In genomic region chr16:31052177-31052726, GRCm38 (mm10) we compare ENCODE assay signal across 20 mouse cellular contexts. TPM values are rescaled to one million over a fixed set of nuclear protein-coding genes. Genes with fewer than 3 reads are reported as not detected.
DNase-seq lines count a peak whose midpoint lies in the region; ATAC-seq lines count a peak whose summit lies in the region.
"Had no signal": no experiment of that assay in that cellular context is flagged by ENCODE, and none has a peak within 500 bp of the region (broad histone marks: within the 10 kb centered on the region; RNA-seq: fewer than 3 reads in every experiment).

No protein-coding gene starts in this region.

- WGBS in forebrain, embryonic 10.5 days: 80% methylated on average over 7 of the region's 7 CpGs
- WGBS in forebrain, embryonic 11.5 days: 82% methylated on average over 7 of the region's 7 CpGs
- WGBS in heart, embryonic 14.5 days: 41% methylated on average over 7 of the region's 7 CpGs

- H3K9me3 ChIP-seq in forebrain, embryonic 10.5 days: no peaks in the 10 kb centered on the region
- H3K9me3 ChIP-seq in forebrain, embryonic 11.5 days (ENCODE audit: control insufficient read depth, low read length): no peaks in the 10 kb centered on the region
- H3K9me3 ChIP-seq in heart, embryonic 14.5 days (ENCODE audit: control insufficient read depth, low read length): no peaks in the 10 kb centered on the region
- H3K9me3 ChIP-seq in megakaryocyte, embryonic 14.5 days: no peaks in the 10 kb centered on the region
- H3K9me3 ChIP-seq: forebrain, embryonic 13.5 days; hindbrain, embryonic 15.5 days; limb, embryonic 15.5 days had no signal

- no peak for DNase-seq in forebrain, embryonic 10.5 days (ENCODE audit: extremely low spot score, low spot score)
- no peak for DNase-seq in forebrain, embryonic 11.5 days (ENCODE audit: low spot score)
- DNase-seq in heart, postnatal 14 days: no peak
- no peak for DNase-seq in layer of hippocampus, adult 11-12 months (ENCODE audit: low spot score)
- DNase-seq: adrenal gland, adult 2 months; cerebellum, adult 9-11 months; embryo, embryonic 11 days; kidney, adult 2 months; kidney, postnatal 25 days; lung, adult 18-20 months; spleen, adult 18-20 months; thymus, adult 18-20 months had no signal

- no peak overlapping the region for H3K4me2 ChIP-seq in forebrain, embryonic 11.5 days (ENCODE audit: low read depth, low read length, severe bottlenecking)
- H3K4me2 ChIP-seq in heart, embryonic 14.5 days (ENCODE audit: low read length): no peak overlapping the region
- H3K4me2 ChIP-seq: forebrain, embryonic 13.5 days; hindbrain, embryonic 15.5 days; limb, embryonic 15.5 days had no signal

- ATAC-seq in forebrain, embryonic 11.5 days (replicated peaks; ENCODE audit: low FRiP score): no peak
- ATAC-seq in heart, embryonic 14.5 days (ENCODE audit: insufficient number of reproducible peaks, insufficient read depth, low FRiP score, low read depth): 0 out of 2 replicates have a peak, but pooled peaks have one; percentile 38
- no peak for ATAC-seq in megakaryocyte, adult 5-6 weeks (ENCODE audit: poor library complexity, severe bottlenecking)
- ATAC-seq in activated CD4-positive, CD25-positive, alpha-beta regulatory T cell, adult 4 months: peak; percentile 32
- ATAC-seq: forebrain, embryonic 13.5 days had no signal

- peak overlapping the region; percentile 35; the same call in 1 of the 2 replicates for H3K27ac ChIP-seq in forebrain, embryonic 10.5 days
- no peak overlapping the region for H3K27ac ChIP-seq in forebrain, embryonic 11.5 days (ENCODE audit: low read depth, low read length)
- H3K27ac ChIP-seq in heart, embryonic 14.5 days (replicated peaks in 1 of 2; ENCODE audit: control insufficient read depth in 1 of 2, insufficient read depth in 1 of 2, low read depth in 2 of 2, low read length in 2 of 2): 0 out of 4 replicates have a peak overlapping the region, but pooled peaks have one; percentile 3 to 28
- H3K27ac ChIP-seq: forebrain, embryonic 13.5 days; hindbrain, embryonic 15.5 days; limb, embryonic 15.5 days had no signal

- H3K36me3 ChIP-seq in forebrain, embryonic 10.5 days (replicated peaks): no peaks in the 10 kb centered on the region; the same call in 1 of the 2 replicates
- H3K36me3 ChIP-seq in forebrain, embryonic 11.5 days (ENCODE audit: control insufficient read depth, insufficient read depth, low read length): no peaks in the 10 kb centered on the region
- H3K36me3 ChIP-seq in heart, embryonic 14.5 days (ENCODE audit: control insufficient read depth, insufficient read depth, low read length): no peaks in the 10 kb centered on the region
- H3K36me3 ChIP-seq in megakaryocyte, embryonic 14.5 days (replicated peaks; ENCODE audit: low read length): peaks cover 23% of the 10 kb centered on the region
- H3K36me3 ChIP-seq: hindbrain, embryonic 15.5 days; limb, embryonic 15.5 days had no signal

- H3K4me3 ChIP-seq in forebrain, embryonic 10.5 days: no peak overlapping the region
- H3K4me3 ChIP-seq in forebrain, embryonic 11.5 days (ENCODE audit: low read depth, low read length): no peak overlapping the region
- H3K4me3 ChIP-seq in heart, embryonic 14.5 days (ENCODE audit: control insufficient read depth in 1 of 2, insufficient read depth in 1 of 2, low read depth in 1 of 2, low read length in 2 of 2): no peak overlapping the region
- H3K4me3 ChIP-seq in megakaryocyte, embryonic 14.5 days (replicated peaks): peak overlapping the region; percentile 50
- H3K4me3 ChIP-seq: forebrain, embryonic 13.5 days; hindbrain, embryonic 15.5 days; limb, embryonic 15.5 days; myocyte had no signal

- H3K27me3 ChIP-seq in forebrain, embryonic 10.5 days (ENCODE audit: poor library complexity, severe bottlenecking): no peaks in the 10 kb centered on the region
- H3K27me3 ChIP-seq in forebrain, embryonic 11.5 days (ENCODE audit: control insufficient read depth, insufficient read depth, low read length): no peaks in the 10 kb centered on the region
- H3K27me3 ChIP-seq in heart, embryonic 14.5 days (ENCODE audit: control insufficient read depth, insufficient read depth, low read length): no peaks in the 10 kb centered on the region
- peaks cover 2% of the 10 kb centered on the region for H3K27me3 ChIP-seq in megakaryocyte, embryonic 14.5 days (replicated peaks)
- H3K27me3 ChIP-seq: forebrain, embryonic 13.5 days; hindbrain, embryonic 15.5 days; limb, embryonic 15.5 days had no signal

- intact Hi-C loops in heart, postnatal 14 days (cut with DNase I): no loop called here

- H3K4me1 ChIP-seq in forebrain, embryonic 10.5 days: peaks cover 5% of the 10 kb centered on the region
- no peaks in the 10 kb centered on the region for H3K4me1 ChIP-seq in forebrain, embryonic 11.5 days (replicated peaks; ENCODE audit: control insufficient read depth, insufficient read depth, low read length)
- peaks cover 22 to 24% of the 10 kb centered on the region in 2 experiments for H3K4me1 ChIP-seq in heart, embryonic 14.5 days (ENCODE audit: control insufficient read depth in 2 of 2, insufficient read depth in 2 of 2, low read length in 2 of 2)
- peaks cover 65% of the 10 kb centered on the region for H3K4me1 ChIP-seq in megakaryocyte, embryonic 14.5 days

- H3K9ac ChIP-seq in forebrain, embryonic 11.5 days (ENCODE audit: low read length): no peak overlapping the region
- H3K9ac ChIP-seq in heart, embryonic 14.5 days (ENCODE audit: low read length): no peak overlapping the region
- H3K9ac ChIP-seq: forebrain, embryonic 13.5 days; hindbrain, embryonic 15.5 days; limb, embryonic 15.5 days had no signal

RNA-seq across cellular contexts. Expression of gene Xxylt1, which starts 29.0 kb away (rescaled TPM):
- 13.9 and 14.4 TPM in 2 replicates for polyA plus RNA-seq in forebrain, embryonic 10.5 days (2016; fragmentation: Nextera tagmentation; extraction: Ambion mirVana)
- 14.5 and 14.7 TPM in 2 replicates for polyA plus RNA-seq in forebrain, embryonic 11.5 days (2014; fragmentation: Nextera tagmentation; extraction: Ambion mirVana)
- polyA plus RNA-seq in heart, embryonic 14.5 days (2014; fragmentation: Nextera tagmentation; extraction: Ambion mirVana): 10.6 and 12.2 TPM in 2 replicates
- total RNA-seq in heart, postnatal 14 days (2021): 10 to 100 TPM; 13.0 to 13.7 TPM
- 0.94 and 2.2 TPM in 2 replicates for polyA plus RNA-seq in megakaryocyte, embryonic 14.5 days (2012; ENCODE audit: insufficient read depth, low replicate concordance)
- 8.1 and 9.8 TPM in 2 replicates for total RNA-seq in megakaryocyte, adult 5-6 weeks (2015)
- total RNA-seq in megakaryocyte, adult 5-6 weeks (2017): 4.6 and 5.1 TPM in 2 replicates
- polyA plus RNA-seq in activated CD4-positive, CD25-positive, alpha-beta regulatory T cell, adult 4 months (2017; shearing (Covaris generic)): 10 to 100 TPM; 17.0 to 27.9 TPM

Comparison
In these comparisons a context has a peak if more than half of its experiments do, and no peak if none do; other contexts are left out.
1. ATAC-seq: peak in heart, embryonic 14.5 days (single experiment) and activated CD4-positive, CD25-positive, alpha-beta regulatory T cell, adult 4 months (single experiment); none in forebrain, embryonic 11.5 days (single experiment) and megakaryocyte, adult 5-6 weeks (single experiment).